Mouse (Mus musculus) limb, embryonic 15.5 days (tissue): ENCODE data around the gene 2810459M11Rik. TPM values are rescaled to one million over a fixed set of nuclear protein-coding genes. Genes with fewer than 3 reads are reported as not detected.

Experiments
- ATAC-seq: fragments of 200-750 bp; cut with Nextera tagmentation; 2 replicates; pipeline ENCODE4 v1.8.0; 2017; ENCODE audit warnings: low read depth, moderate TSS enrichment; ENCODE audit not compliant: insufficient number of reproducible peaks, low FRiP score, low TSS enrichment
- H3K27ac ChIP-seq: fragments of 300-500 bp; sonication (generic); 2 replicates; pipeline ENCODE4 v1.5.1; 2015; ENCODE audit warnings: moderate library complexity, mild to moderate bottlenecking, inconsistent platforms
- H3K27me3 ChIP-seq: fragments of 300-500 bp; sonication (generic); 2 replicates; pipeline ENCODE4 v1.6.1; 2015; ENCODE audit warnings: inconsistent platforms
- H3K36me3 ChIP-seq: fragments of 300-500 bp; sonication (generic); 2 replicates; pipeline ENCODE4 v1.6.1; 2015; ENCODE audit warnings: inconsistent platforms
- H3K4me1 ChIP-seq: fragments of 300-500 bp; sonication (generic); 2 replicates; pipeline ENCODE4 v1.6.1; 2015; ENCODE audit warnings: inconsistent platforms
- H3K4me2 ChIP-seq: fragments of 300-500 bp; sonication (generic); 2 replicates; pipeline ENCODE4 v1.6.1; 2015; ENCODE audit warnings: mild to moderate bottlenecking, inconsistent platforms
- H3K4me3 ChIP-seq: fragments of 300-500 bp; sonication (generic); 2 replicates; pipeline ENCODE4 v1.5.1; 2015; ENCODE audit warnings: mild to moderate bottlenecking, inconsistent platforms
- H3K9ac ChIP-seq: fragments of 300-500 bp; sonication (generic); 2 replicates; pipeline ENCODE4 v1.6.1; 2015; ENCODE audit warnings: inconsistent platforms
- H3K9me3 ChIP-seq: fragments of 300-500 bp; sonication (generic); 2 replicates; pipeline ENCODE4 v1.6.1; 2016; ENCODE audit warnings: inconsistent platforms
- WGBS: fragments of 180-500 bp; shearing (Covaris S2); methylation state at CpG from one replicate; pipeline ENCODE4 v1.1.7; 2015; 5-methylcytosine and 5-hydroxymethylcytosine counted together
- polyA plus RNA-seq: library from polyadenylated mRNA; unstranded; fragments of >200 nt; fragmentation: Nextera tagmentation; extraction: Ambion mirVana; gene quantifications from 2 replicates; pipeline ENCODE4 v1.2.1, GENCODE M21; 2015

Gene 2810459M11Rik
- polyA plus RNA-seq, 1 experiment from 2014 or later: 0.29 TPM

GRCm38 (mm10) chr1:86021365-86021989 lies 24.2 kb upstream of the 2810459M11Rik start:
- no peak overlapping the region for H3K4me3 ChIP-seq
- no peak for ATAC-seq
- H3K27me3 ChIP-seq: peaks cover 26% of the 10 kb centered on the region
- no peak overlapping the region for H3K4me2 ChIP-seq
- WGBS: 59% methylated on average over 11 of the region's 11 CpGs
- no peaks in the 10 kb centered on the region for H3K9me3 ChIP-seq
- peaks cover 10% of the 10 kb centered on the region; the same call in 1 of the 2 replicates for H3K4me1 ChIP-seq
- H3K9ac ChIP-seq: no peak overlapping the region
- no peaks in the 10 kb centered on the region for H3K36me3 ChIP-seq
- H3K27ac ChIP-seq: no peak overlapping the region

GRCm38 (mm10) chr1:86032273-86032987 lies 13.2 kb upstream of the 2810459M11Rik start:
- Histone ChIP-seq H3K9ac (no peak overlapping the region), H3K36me3 (no peaks in the 10 kb centered on the region), H3K27ac (no peak overlapping the region), H3K4me1 (no peaks in the 10 kb centered on the region), H3K4me2 (no peak overlapping the region), H3K4me3 (no peak overlapping the region), H3K9me3 (no peaks in the 10 kb centered on the region), H3K27me3 (no peaks in the 10 kb centered on the region)
- WGBS: 21% methylated on average over 11 of the region's 11 CpGs
- ATAC-seq: 0 out of 2 replicates have a peak, but pooled peaks have one; percentile 65

DNA sequence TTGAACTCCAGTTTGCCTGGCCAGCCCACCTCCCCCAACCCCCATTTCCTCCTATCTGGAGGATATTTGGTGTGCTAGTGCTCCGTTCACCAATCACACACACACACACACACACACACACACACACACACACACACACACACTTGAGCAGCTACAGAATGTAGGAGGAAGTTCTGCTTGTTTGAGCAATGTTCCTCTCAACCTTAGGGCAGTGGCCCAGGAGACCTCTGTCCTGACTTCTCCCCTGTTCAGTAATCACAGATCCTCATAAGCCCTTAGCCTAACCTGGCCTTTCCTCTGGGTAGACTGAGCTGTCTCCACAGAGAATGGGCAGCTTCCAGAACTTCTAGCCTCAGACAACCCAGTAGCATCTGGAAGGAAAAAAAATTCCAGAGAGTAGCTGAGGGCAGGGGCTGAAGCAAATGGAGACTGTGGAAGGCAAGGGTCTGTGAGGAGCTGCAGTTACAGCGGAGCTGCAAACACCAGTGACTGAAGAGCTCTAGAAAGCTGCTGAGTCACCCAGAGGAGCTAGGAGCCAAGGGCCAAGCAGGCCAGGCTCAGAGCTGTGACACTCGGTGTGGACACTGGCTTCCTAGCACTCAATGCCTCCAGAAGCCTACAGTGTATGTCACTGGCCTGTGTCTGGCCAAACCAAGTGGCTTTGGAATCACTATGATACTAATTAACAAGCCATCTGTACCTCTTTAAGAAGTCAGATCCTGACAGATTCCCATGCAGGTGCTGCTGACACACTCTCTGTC lies 7.3 kb upstream of the 2810459M11Rik start:
- H3K4me1 ChIP-seq: no peaks in the 10 kb centered on the region
- no peak overlapping the region for H3K4me2 ChIP-seq
- H3K36me3 ChIP-seq: no peaks in the 10 kb centered on the region
- no peak for ATAC-seq
- H3K27ac ChIP-seq: no peak overlapping the region
- 0 out of 2 replicates have a peak, but pooled peaks cover 7% of the 10 kb centered on the region for H3K9me3 ChIP-seq
- no peak overlapping the region for H3K4me3 ChIP-seq
- no peak overlapping the region for H3K9ac ChIP-seq
- 61% methylated on average over 3 of the region's 3 CpGs for WGBS
- H3K27me3 ChIP-seq: peaks cover 4% of the 10 kb centered on the region; the same call in 1 of the 2 replicates

- Histone ChIP-seq H3K4me1 (no peaks in the 10 kb centered on the region), H3K4me2 (no peak overlapping the region), H3K9me3 (0 out of 2 replicates have a peak, but pooled peaks cover 7% of the 10 kb centered on the region), H3K4me3 (no peak overlapping the region), H3K27me3 (peaks cover 21% of the 10 kb centered on the region), H3K9ac (no peak overlapping the region), H3K36me3 (no peaks in the 10 kb centered on the region), H3K27ac (no peak overlapping the region)
- no peak for ATAC-seq
- 54% methylated on average over 4 of the region's 4 CpGs for WGBS
Observed at GRCm38 (mm10) chr1:86040131-86040530, 5.5 kb upstream of the 2810459M11Rik start.

GRCm38 (mm10) chr1:86040817-86041216 lies 4.8 kb upstream of the 2810459M11Rik start:
- H3K4me1 ChIP-seq: 0 out of 2 replicates have a peak, but pooled peaks cover 2% of the 10 kb centered on the region
- H3K9me3 ChIP-seq: 0 out of 2 replicates have a peak, but pooled peaks cover 7% of the 10 kb centered on the region
- H3K4me2 ChIP-seq: no peak overlapping the region
- no peak overlapping the region for H3K4me3 ChIP-seq
- no peak overlapping the region for H3K9ac ChIP-seq
- no peak overlapping the region for H3K27ac ChIP-seq
- no peaks in the 10 kb centered on the region for H3K36me3 ChIP-seq
- H3K27me3 ChIP-seq: peaks cover 28% of the 10 kb centered on the region
- ATAC-seq: no peak
- 91% methylated on average over 3 of the region's 3 CpGs for WGBS

DNA sequence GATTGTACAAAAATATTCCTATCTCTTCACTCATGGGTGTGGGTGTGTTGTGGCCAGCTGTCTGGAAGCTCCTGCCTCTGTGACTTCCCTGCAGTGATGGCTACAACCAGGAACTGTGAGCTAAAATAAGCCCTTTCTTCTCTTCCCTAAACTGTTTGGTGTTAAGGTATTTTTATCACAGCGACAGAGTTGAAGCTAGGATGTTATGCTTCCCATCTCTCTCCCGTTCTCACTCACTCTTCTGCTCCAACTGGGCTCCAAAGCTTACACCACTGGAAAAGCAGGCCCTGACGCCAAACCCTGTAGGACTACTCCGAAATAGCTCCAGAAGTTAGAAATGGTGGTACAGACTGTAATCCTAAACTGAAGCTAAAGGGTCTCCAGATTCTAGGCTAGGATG lies 607 bp upstream of the 2810459M11Rik start:
- ATAC-seq: no peak

GRCm38 (mm10) chr1:86046833-86047563 lies 1.3 kb downstream of the 2810459M11Rik start:
- peaks cover 11% of the 10 kb centered on the region for H3K4me1 ChIP-seq
- no peak overlapping the region for H3K9ac ChIP-seq
- H3K36me3 ChIP-seq: no peaks in the 10 kb centered on the region
- 8% methylated on average over 24 of the region's 24 CpGs for WGBS
- ATAC-seq: no peak
- peaks cover 62% of the 10 kb centered on the region for H3K27me3 ChIP-seq
- H3K4me2 ChIP-seq: peak overlapping the region; percentile 98
- 0 out of 2 replicates have a peak, but pooled peaks cover 2% of the 10 kb centered on the region for H3K9me3 ChIP-seq
- no peak overlapping the region for H3K27ac ChIP-seq
- peak overlapping the region; percentile 55 for H3K4me3 ChIP-seq

More for the DNA sequence above, 607 bp upstream of the 2810459M11Rik start:
- no peak overlapping the region for H3K4me3 ChIP-seq
- H3K4me2 ChIP-seq: no peak overlapping the region
- 56% methylated on average over 4 of the region's 4 CpGs for WGBS
- H3K9me3 ChIP-seq: 0 out of 2 replicates have a peak, but pooled peaks cover 7% of the 10 kb centered on the region
- peaks cover 62% of the 10 kb centered on the region for H3K27me3 ChIP-seq
- no peak overlapping the region for H3K27ac ChIP-seq
- no peaks in the 10 kb centered on the region for H3K36me3 ChIP-seq
- no peak overlapping the region for H3K9ac ChIP-seq
- peaks cover 11% of the 10 kb centered on the region for H3K4me1 ChIP-seq

DNA sequence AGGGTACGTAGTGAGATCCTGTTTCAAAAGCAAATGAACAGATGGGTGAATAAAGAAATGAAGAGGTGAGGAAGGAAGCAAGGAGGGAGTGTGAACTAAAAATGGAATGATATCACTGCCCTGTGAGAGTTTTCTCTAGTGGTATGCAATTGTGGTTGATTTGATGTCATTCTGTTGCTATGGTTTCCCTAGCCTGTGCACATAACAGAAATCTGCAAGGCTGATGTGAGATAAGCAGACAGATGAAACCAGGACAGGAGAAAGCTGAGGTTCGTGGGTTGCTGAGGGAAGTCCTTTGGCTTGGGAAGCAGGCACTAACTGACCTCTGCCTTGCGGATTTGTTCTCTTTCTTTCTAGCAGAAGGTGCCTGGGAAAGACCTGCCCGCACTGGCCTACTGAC lies 2.6 kb downstream of the 2810459M11Rik start:
- Histone ChIP-seq H3K4me1 (peaks cover 15% of the 10 kb centered on the region), H3K4me3 (no peak overlapping the region), H3K9ac (no peak overlapping the region), H3K36me3 (no peaks in the 10 kb centered on the region), H3K27ac (no peak overlapping the region), H3K9me3 (no peaks in the 10 kb centered on the region), H3K4me2 (no peak overlapping the region), H3K27me3 (peaks cover 58% of the 10 kb centered on the region)
- ATAC-seq: no peak
- WGBS: 80% methylated on average over 4 of the region's 4 CpGs

DNA sequence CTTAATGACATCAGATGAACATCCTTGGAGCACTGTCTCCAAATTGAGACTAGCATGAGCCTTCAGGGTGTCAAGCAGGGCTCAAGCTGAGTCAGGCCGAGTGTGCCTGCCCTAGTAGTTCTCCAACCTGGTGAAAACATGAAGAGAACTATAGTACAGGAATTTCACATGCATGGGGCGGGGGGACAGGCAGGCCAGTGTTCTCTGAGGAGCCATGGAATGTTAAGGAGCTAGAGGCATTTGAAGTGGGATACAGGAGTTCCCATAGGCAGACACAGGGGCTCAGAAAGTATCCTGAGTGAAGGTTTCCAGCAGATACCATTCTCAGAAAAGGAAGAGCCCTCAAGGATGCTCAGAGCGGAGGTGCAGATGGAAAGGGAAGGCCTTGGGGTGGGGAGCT lies 3.1 kb downstream of the 2810459M11Rik start:
- Histone ChIP-seq H3K27me3 (peaks cover 54% of the 10 kb centered on the region), H3K36me3 (no peaks in the 10 kb centered on the region), H3K4me1 (peaks cover 18% of the 10 kb centered on the region), H3K9me3 (no peaks in the 10 kb centered on the region), H3K27ac (no peak overlapping the region), H3K9ac (no peak overlapping the region), H3K4me3 (no peak overlapping the region), H3K4me2 (no peak overlapping the region)
- ATAC-seq: no peak
- 79% methylated on average over 3 of the region's 3 CpGs for WGBS

DNA sequence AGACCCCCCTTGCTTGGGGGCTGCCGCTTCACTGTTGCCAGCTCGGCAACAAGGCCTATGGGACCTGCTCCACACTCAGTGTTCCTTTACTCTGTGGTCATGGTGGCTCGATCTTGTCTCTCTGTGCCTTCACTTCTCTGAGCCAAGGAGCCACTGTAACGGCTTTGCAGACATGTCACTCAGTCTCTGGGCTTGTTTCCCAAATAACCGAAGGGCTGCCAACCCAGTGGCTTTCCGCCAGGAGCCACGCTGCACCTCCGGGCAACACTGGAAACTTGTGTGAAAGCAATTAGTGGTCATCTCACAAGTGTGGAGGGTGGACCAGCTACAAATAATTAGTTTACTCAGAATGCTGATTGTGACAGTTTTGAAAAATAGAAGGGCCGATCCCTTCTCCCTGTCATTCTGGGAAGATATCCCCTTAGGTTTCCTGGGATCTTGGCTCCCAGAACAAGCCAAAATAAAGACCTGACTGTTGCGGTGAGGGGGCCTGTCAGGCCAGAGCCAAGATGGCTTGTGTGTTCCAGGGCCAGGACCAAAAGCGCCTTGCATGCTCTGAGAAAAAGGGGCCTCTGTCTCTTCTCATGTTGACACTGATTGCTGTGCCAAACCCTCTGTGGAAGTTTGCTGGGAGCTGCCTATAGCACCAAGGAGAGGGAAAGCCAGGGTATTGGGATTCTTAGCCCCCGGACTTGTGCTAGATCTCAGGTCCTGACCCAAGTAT lies 7.7 kb downstream of the 2810459M11Rik start:
- Histone ChIP-seq H3K4me3 (no peak overlapping the region), H3K36me3 (no peaks in the 10 kb centered on the region), H3K9ac (no peak overlapping the region), H3K27ac (peak overlapping the region; percentile 65), H3K4me2 (no peak overlapping the region), H3K9me3 (no peaks in the 10 kb centered on the region), H3K4me1 (peaks cover 17% of the 10 kb centered on the region; the same call in 1 of the 2 replicates), H3K27me3 (peaks cover 8% of the 10 kb centered on the region)
- WGBS: 65% methylated on average over 12 of the region's 12 CpGs
- ATAC-seq: peak; percentile 62; the same call in 1 of the 2 replicates

DNA sequence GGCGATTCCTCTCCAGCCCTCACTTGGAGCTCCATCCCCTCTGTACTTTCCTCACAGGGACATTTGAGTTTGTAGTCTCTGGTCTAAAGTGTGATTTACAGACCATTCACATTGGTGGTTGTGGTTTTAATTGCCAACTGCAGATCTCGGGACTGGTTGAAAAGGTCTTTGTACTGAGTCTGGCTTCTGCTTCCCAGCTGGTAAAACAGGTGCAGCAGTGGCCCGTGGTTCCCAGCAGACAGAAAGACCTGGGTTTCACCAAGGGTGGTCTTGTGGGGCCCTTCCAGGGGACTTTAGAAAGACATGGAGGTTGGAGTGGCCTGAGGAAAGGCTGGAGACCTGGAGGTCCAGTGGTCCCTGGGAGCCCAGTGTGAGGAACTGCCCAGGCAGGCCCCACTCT lies 9.3 kb downstream of the 2810459M11Rik start:
- Histone ChIP-seq H3K27ac (no peak overlapping the region), H3K4me2 (no peak overlapping the region), H3K4me1 (peaks cover 22% of the 10 kb centered on the region; the same call in 1 of the 2 replicates), H3K36me3 (no peaks in the 10 kb centered on the region), H3K9me3 (no peaks in the 10 kb centered on the region), H3K9ac (no peak overlapping the region), H3K4me3 (no peak overlapping the region), H3K27me3 (no peaks in the 10 kb centered on the region)
- WGBS: 15% methylated on average over 3 of the region's 3 CpGs
- ATAC-seq: no peak
